Mouse (Mus musculus) left cerebral cortex, postnatal 25 days (tissue): ENCODE results near the gene Heph. TPM values are rescaled to one million over a fixed set of nuclear protein-coding genes. Genes with fewer than 3 reads are reported as not detected.
"Not testable (repeated sequence)": the region's sequence is repeated elsewhere in the genome, so short reads cannot be mapped to it uniquely, and the experiment has no call there.

Source experiments
- DNase-seq, 2 experiments: peaks; one replicate each; pipeline ENCODE4 v3.0.0; 2022; ENCODE audit warnings: low spot score in 2 of 2, mixed read lengths in 1 of 2
- intact Hi-C: fragments of 180-260 bp; cut with DNase I; formaldehyde crosslinking; loops from one replicate; pipeline ENCODE4 v1.15.1; 2025
- total RNA-seq, 2 experiments: library from RNA; stranded (reverse); gene quantifications; 2 replicates each; pipeline ENCODE4 v1.2.3; 2021

Heph gene
- total RNA-seq = 1 to 10 TPM; 3.1 to 4.1 TPM

GRCm38 (mm10) chrX:96455149-96455548 lies at the start of gene Heph:
Gene Heph, plus strand, starts transcription at chrX:96455359.
- no peak for DNase-seq
- intact Hi-C loops = no loop called here

DNA sequence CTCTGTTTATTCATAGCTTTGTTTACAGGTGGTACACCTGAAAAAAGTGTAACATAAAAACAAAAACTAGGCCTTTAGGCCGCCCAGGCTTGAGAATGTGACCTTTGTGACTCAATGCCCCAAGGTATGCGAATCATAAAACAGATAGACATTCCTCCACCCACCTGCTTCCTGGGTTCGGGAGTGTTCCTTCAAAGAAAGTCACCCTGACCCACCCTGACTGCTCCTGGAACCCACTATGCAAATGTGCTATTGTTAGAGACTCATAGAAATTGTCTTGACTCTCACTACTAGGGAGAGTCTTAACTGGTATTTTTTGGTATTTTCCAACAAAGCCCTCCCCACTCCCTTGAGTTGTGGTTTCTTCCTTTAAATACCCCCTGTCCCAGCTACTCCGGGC lies 39.8 kb upstream of the Heph start:
- intact Hi-C loops, DNase-seq: not testable (repeated sequence)

DNA sequence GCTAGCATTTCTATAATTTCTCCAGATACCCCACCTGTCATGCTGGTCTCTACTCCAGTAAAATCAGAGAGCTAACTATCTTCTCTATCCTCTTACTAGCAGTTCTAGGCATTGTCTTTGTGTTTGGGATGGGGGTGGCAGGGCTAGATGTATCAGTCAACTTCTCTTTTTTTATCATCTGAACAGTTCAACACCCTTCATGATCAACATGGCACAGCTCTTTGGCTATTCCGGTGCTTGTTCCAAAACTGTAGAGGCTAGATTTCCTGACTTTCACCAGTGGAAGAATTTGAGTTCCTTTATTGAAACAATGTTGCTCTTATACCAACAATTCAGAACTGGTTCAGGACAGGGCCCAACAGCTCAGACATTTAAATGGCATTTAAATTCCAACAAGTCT lies 38.2 kb upstream of the Heph start:
- DNase-seq = no peak

GRCm38 (mm10) chrX:96417733-96418132 lies 37.4 kb upstream of the Heph start:
- no peak for DNase-seq
- intact Hi-C loops = no loop called here

More for the DNA sequence above, 38.2 kb upstream of the Heph start:
- intact Hi-C loops = no loop called here

- intact Hi-C loops = no loop called here
- no peak for DNase-seq
Observed at GRCm38 (mm10) chrX:96419383-96419782, 35.8 kb upstream of the Heph start.

DNA sequence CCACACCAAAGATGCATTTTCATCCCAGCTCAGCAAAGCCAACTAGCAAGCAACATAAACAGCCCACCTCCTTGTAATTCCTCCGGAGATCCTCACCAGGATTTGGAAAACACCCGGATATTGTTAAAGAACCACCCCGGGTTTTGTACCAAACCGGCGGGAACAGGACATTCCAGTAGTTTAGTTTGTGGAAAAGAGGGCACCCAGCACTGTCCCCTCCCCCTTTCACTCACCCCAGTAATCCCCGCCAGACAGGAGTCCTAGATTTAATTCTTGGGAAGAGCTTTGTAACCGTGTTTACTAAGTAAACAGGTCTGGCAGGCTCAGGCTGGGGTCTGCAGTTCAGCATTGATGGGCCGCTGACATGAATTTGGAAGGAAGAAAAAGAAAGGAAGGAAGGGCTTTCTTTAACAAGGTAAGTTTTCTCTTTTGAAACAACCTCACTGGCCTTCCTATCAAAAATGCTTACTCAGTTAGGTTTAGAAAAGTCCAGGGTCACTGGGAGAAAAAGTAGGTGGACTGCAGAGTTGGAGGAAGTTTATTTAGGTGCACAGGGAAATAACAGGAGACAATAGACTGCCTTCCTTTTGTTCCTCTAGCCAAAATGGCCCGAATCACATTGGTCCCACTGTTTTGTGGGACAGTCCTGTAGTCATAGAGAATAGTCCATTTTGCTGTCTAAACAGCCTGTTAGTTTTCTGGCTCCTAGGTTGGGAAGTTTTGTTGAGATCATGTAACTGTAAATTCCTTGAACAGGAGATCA lies 1.2 kb downstream of the Heph start, which contains the start of gene Hsf3:
Gene Hsf3 (minus strand): TSS at position 94 of the 763 bp plus-strand sequence.
- intact Hi-C loops = no loop called here
- DNase-seq = peak in 1 of 2 experiments; percentile 1

GRCm38 (mm10) chrX:96501580-96501979 lies 46.4 kb downstream of the Heph start:
- intact Hi-C loops = loop anchor here (5.0 kb wide), 1 partner anchor 376 kb away; no protein-coding TSS in a partner anchor

More at GRCm38 (mm10) chrX:96501580-96501979, 46.4 kb downstream of the Heph start:
- peak in 1 of 2 experiments; percentile 1 for DNase-seq

Other genes with a start within 250 kb of the Heph start
- gene Vsig4, start 161.9 kb upstream of the Heph start, total RNA-seq = not detected
- gene Hsf3, start 935 bp downstream of the Heph start, total RNA-seq = not detected